Mouse (Mus musculus): ENCODE results near the gene Adora3. TPM values are rescaled to one million over a fixed set of nuclear protein-coding genes. Genes with fewer than 3 reads are reported as not detected.
"Not testable (repeated sequence)": the region's sequence is repeated elsewhere in the genome, so short reads cannot be mapped to it uniquely, and the experiment has no call there.

Gene Adora3
- polyA plus RNA-seq, 1 experiment = 0.45 TPM

- H3K4me1 ChIP-seq (ENCODE audit: control insufficient read depth, insufficient read depth, low read length) = no peaks in the 10 kb centered on the region
- no peak overlapping the region for H3K9ac ChIP-seq (ENCODE audit: low read depth, poor library complexity, severe bottlenecking)
- TF ChIP-seq POLR2A (IDR thresholded peaks at IDR 0.05; ENCODE audit: insufficient read depth, low read length) = no peak
- TF ChIP-seq EP300 (IDR thresholded peaks at IDR 0.05; ENCODE audit: insufficient read depth, low read depth, low read length) = no peak
- no peaks in the 10 kb centered on the region for H3K36me3 ChIP-seq (ENCODE audit: control insufficient read depth, insufficient read depth, low read length, poor library complexity, severe bottlenecking)
- H3K9me3 ChIP-seq (replicated peaks; ENCODE audit: control insufficient read depth, insufficient read depth, low read length, poor library complexity, severe bottlenecking) = no peaks in the 10 kb centered on the region
- no peak overlapping the region for H3K27ac ChIP-seq (ENCODE audit: insufficient read depth, low read length)
- H3K27me3 ChIP-seq (ENCODE audit: control insufficient read depth, insufficient read depth, low read length, poor library complexity, severe bottlenecking) = no peaks in the 10 kb centered on the region
- no peak overlapping the region for H3K4me3 ChIP-seq (ENCODE audit: low read depth, low read length)
These were observed 47.1 kb downstream of the Adora3 start for GRCm38 (mm10) chr3:105917656-105918354.

- Histone ChIP-seq H3K4me1 (ENCODE audit: control insufficient read depth, insufficient read depth, low read length) (no peaks in the 10 kb centered on the region), H3K9me3 (replicated peaks; ENCODE audit: control insufficient read depth, insufficient read depth, low read length, poor library complexity, severe bottlenecking) (no peaks in the 10 kb centered on the region), H3K4me3 (ENCODE audit: low read depth, low read length) (no peak overlapping the region), H3K36me3 (ENCODE audit: control insufficient read depth, insufficient read depth, low read length, poor library complexity, severe bottlenecking) (no peaks in the 10 kb centered on the region), H3K27ac (ENCODE audit: insufficient read depth, low read length) (no peak overlapping the region), H3K27me3 (ENCODE audit: control insufficient read depth, insufficient read depth, low read length, poor library complexity, severe bottlenecking) (no peaks in the 10 kb centered on the region), H3K9ac (ENCODE audit: low read depth, poor library complexity, severe bottlenecking) (no peak overlapping the region)
- no peak for TF ChIP-seq POLR2A (IDR thresholded peaks at IDR 0.05; ENCODE audit: insufficient read depth, low read length)
These were observed 47.7 kb downstream of the Adora3 start for GRCm38 (mm10) chr3:105918355-105918745.

- H3K36me3 ChIP-seq (ENCODE audit: control insufficient read depth, insufficient read depth, low read length, poor library complexity, severe bottlenecking) = not testable (repeated sequence)
These were observed 50.1 kb downstream of the Adora3 start for GRCm38 (mm10) chr3:105920743-105921142.

DNA sequence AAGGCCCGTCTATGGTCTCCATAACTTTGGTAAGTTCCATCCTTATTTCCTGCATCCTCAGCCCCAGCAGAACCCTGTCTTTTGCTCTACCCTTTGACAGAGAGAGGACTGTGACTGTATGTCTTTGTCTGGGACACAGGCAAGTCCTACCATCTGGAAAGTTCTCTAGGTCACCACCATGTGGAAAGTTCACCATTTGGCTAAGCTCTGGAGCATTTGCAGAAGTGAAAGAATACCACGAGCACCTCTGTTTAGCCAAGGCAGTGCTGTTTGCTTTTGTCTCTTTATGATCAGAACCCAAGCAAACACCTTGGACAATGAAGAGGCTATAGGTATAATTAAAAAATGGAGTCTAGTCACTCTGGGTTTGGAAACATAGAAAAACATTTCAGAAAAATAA is 51.3 kb downstream of the Adora3 start:
- no peak for TF ChIP-seq EP300 (IDR thresholded peaks at IDR 0.05; ENCODE audit: insufficient read depth, low read depth, low read length)
- no peak for TF ChIP-seq POLR2A (IDR thresholded peaks at IDR 0.05; ENCODE audit: insufficient read depth, low read length)
- TF ChIP-seq CTCF (IDR thresholded peaks at IDR 0.05; ENCODE audit: low read depth, low read length) = no peak
- no peaks in the 10 kb centered on the region for H3K27me3 ChIP-seq (ENCODE audit: control insufficient read depth, insufficient read depth, low read length, poor library complexity, severe bottlenecking)

More at GRCm38 (mm10) chr3:105920743-105921142, 50.1 kb downstream of the Adora3 start:
- H3K27ac ChIP-seq (ENCODE audit: insufficient read depth, low read length); H3K9me3 ChIP-seq (replicated peaks; ENCODE audit: control insufficient read depth, insufficient read depth, low read length, poor library complexity, severe bottlenecking); H3K9ac ChIP-seq (ENCODE audit: low read depth, poor library complexity, severe bottlenecking); H3K27me3 ChIP-seq (ENCODE audit: control insufficient read depth, insufficient read depth, low read length, poor library complexity, severe bottlenecking); H3K4me3 ChIP-seq (ENCODE audit: low read depth, low read length); H3K4me1 ChIP-seq (ENCODE audit: control insufficient read depth, insufficient read depth, low read length): not testable (repeated sequence)

GRCm38 (mm10) chr3:105924616-105925015 is 54.0 kb downstream of the Adora3 start:
- H3K36me3 ChIP-seq (ENCODE audit: control insufficient read depth, insufficient read depth, low read length, poor library complexity, severe bottlenecking) = no peaks in the 10 kb centered on the region
- H3K9me3 ChIP-seq (replicated peaks; ENCODE audit: control insufficient read depth, insufficient read depth, low read length, poor library complexity, severe bottlenecking) = no peaks in the 10 kb centered on the region
- TF ChIP-seq POLR2A (IDR thresholded peaks at IDR 0.05; ENCODE audit: insufficient read depth, low read length) (no peak), EP300 (IDR thresholded peaks at IDR 0.05; ENCODE audit: insufficient read depth, low read depth, low read length) (no peak)
- H3K27me3 ChIP-seq (ENCODE audit: control insufficient read depth, insufficient read depth, low read length, poor library complexity, severe bottlenecking) = no peaks in the 10 kb centered on the region
- no peak overlapping the region for H3K4me3 ChIP-seq (ENCODE audit: low read depth, low read length)
- H3K27ac ChIP-seq (ENCODE audit: insufficient read depth, low read length) = no peak overlapping the region
- no peak overlapping the region for H3K9ac ChIP-seq (ENCODE audit: low read depth, poor library complexity, severe bottlenecking)
- no peaks in the 10 kb centered on the region for H3K4me1 ChIP-seq (ENCODE audit: control insufficient read depth, insufficient read depth, low read length)

More for the DNA sequence above, 51.3 kb downstream of the Adora3 start:
- Histone ChIP-seq H3K36me3 (ENCODE audit: control insufficient read depth, insufficient read depth, low read length, poor library complexity, severe bottlenecking) (no peaks in the 10 kb centered on the region), H3K27ac (ENCODE audit: insufficient read depth, low read length) (no peak overlapping the region), H3K4me3 (ENCODE audit: low read depth, low read length) (no peak overlapping the region), H3K9me3 (replicated peaks; ENCODE audit: control insufficient read depth, insufficient read depth, low read length, poor library complexity, severe bottlenecking) (no peaks in the 10 kb centered on the region), H3K9ac (ENCODE audit: low read depth, poor library complexity, severe bottlenecking) (no peak overlapping the region), H3K4me1 (ENCODE audit: control insufficient read depth, insufficient read depth, low read length) (no peaks in the 10 kb centered on the region)

- TF ChIP-seq CTCF (IDR thresholded peaks at IDR 0.05; ENCODE audit: low read depth, low read length) (no peak), POLR2A (IDR thresholded peaks at IDR 0.05; ENCODE audit: insufficient read depth, low read length) (no peak), EP300 (IDR thresholded peaks at IDR 0.05; ENCODE audit: insufficient read depth, low read depth, low read length) (no peak)
- Histone ChIP-seq H3K36me3 (ENCODE audit: control insufficient read depth, insufficient read depth, low read length, poor library complexity, severe bottlenecking) (no peaks in the 10 kb centered on the region), H3K9ac (ENCODE audit: low read depth, poor library complexity, severe bottlenecking) (no peak overlapping the region), H3K4me1 (ENCODE audit: control insufficient read depth, insufficient read depth, low read length) (no peaks in the 10 kb centered on the region), H3K27ac (ENCODE audit: insufficient read depth, low read length) (no peak overlapping the region), H3K27me3 (ENCODE audit: control insufficient read depth, insufficient read depth, low read length, poor library complexity, severe bottlenecking) (no peaks in the 10 kb centered on the region), H3K4me3 (ENCODE audit: low read depth, low read length) (no peak overlapping the region), H3K9me3 (replicated peaks; ENCODE audit: control insufficient read depth, insufficient read depth, low read length, poor library complexity, severe bottlenecking) (no peaks in the 10 kb centered on the region)
These were observed 57.0 kb downstream of the Adora3 start for GRCm38 (mm10) chr3:105927561-105928194.

Measured in ES-Bruce4 (cell line).